Mouse (Mus musculus): ENCODE results near the gene Zfp600.
"Not testable (repeated sequence)": the region's sequence is repeated elsewhere in the genome, so short reads cannot be mapped to it uniquely, and the experiment has no call there.

The Zfp600 gene

GRCm38 (mm10) chr4:146156524-146156923, at the start of gene Zfp600:
Gene Zfp600, plus strand, starts transcription at chr4:146156824.
- DNase-seq (ENCODE audit: low spot score) = not testable (repeated sequence)

GRCm38 (mm10) chr4:146162893-146163292, 6.3 kb downstream of the Zfp600 start:
- DNase-seq (ENCODE audit: low spot score) = not testable (repeated sequence)

- DNase-seq (ENCODE audit: low spot score) = not testable (repeated sequence)
These were observed 10.7 kb downstream of the Zfp600 start for GRCm38 (mm10) chr4:146167202-146167832.

- not testable (repeated sequence) for DNase-seq (ENCODE audit: low spot score)
These were observed 11.4 kb downstream of the Zfp600 start for GRCm38 (mm10) chr4:146167879-146168532.

- not testable (repeated sequence) for DNase-seq (ENCODE audit: low spot score)
These were observed 12.1 kb downstream of the Zfp600 start for GRCm38 (mm10) chr4:146168730-146169215.

- DNase-seq (ENCODE audit: low spot score) = not testable (repeated sequence)
These were observed 17.0 kb downstream of the Zfp600 start for GRCm38 (mm10) chr4:146173378-146174226.

- not testable (repeated sequence) for DNase-seq (ENCODE audit: low spot score)
These were observed 47.7 kb downstream of the Zfp600 start for GRCm38 (mm10) chr4:146204357-146204756.

- DNase-seq (ENCODE audit: low spot score) = not testable (repeated sequence)
These were observed 82.9 kb downstream of the Zfp600 start for GRCm38 (mm10) chr4:146239252-146240244.

- peak; percentile 2 for DNase-seq (ENCODE audit: low spot score)
These were observed 85.5 kb downstream of the Zfp600 start for GRCm38 (mm10) chr4:146242119-146242518.
